Mouse (Mus musculus) liver, adult 2 months (tissue): ENCODE data around the gene Megf11.
A peak's percentile ranks its signal among the peaks of the same experiment; 100 is the strongest.

Experiments used
- CTCF ChIP-seq: fragments of 200-500 bp; IDR thresholded peaks from 2 replicates; pipeline ENCODE4 v1.5.1; 2011; ENCODE audit warnings: low read depth, low read length, control low read depth
- POLR2A ChIP-seq: fragments of 200-500 bp; IDR thresholded peaks from 2 replicates; pipeline ENCODE4 v1.6.1; 2011; ENCODE audit warnings: low read length, control low read depth; ENCODE audit not compliant: insufficient read depth; ENCODE audit errors: extremely low read depth

- TF ChIP-seq CTCF (peak; percentile 29; the same call in 1 of the 2 replicates), POLR2A (peak; percentile 47; the same call in 1 of the 2 replicates)
Observed at GRCm38 (mm10) chr9:64736639-64737405, 351.4 kb downstream of the Megf11 start.
